Mouse (Mus musculus): ENCODE measurements around the gene Gm20837. TPM values are rescaled to one million over a fixed set of nuclear protein-coding genes. Genes with fewer than 3 reads are reported as not detected.
"Not testable (repeated sequence)": the region's sequence is repeated elsewhere in the genome, so short reads cannot be mapped to it uniquely, and the experiment has no call there.

Gene Gm20837
- not detected in 2 replicates for polyA plus RNA-seq (2016; fragmentation: Nextera tagmentation; extraction: Ambion mirVana)

DNA sequence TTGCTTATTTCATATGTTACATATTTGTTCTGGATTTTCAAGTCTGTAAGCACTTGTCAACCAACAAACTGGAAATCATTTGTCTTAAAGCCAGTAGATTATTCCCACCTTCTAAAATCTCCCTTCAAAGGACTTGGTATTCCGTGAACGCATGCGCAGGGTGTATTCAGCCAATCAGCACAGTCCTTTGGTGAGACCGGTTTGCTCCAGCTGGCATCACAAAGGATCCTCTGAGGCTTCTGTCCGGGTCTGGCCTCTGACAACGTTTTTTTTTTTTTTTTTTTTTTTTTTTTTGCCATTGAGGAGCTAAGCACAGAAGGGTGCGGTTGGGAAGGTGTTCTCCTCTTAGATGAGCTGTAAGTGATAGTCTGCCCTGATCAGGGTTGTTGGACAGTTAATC lies at the start of gene Gm20837:
TSS of gene Gm20837 (plus strand) at position 301 of the 400 bp plus-strand sequence.
- H3K27me3 ChIP-seq (ENCODE audit: insufficient read depth, poor library complexity, severe bottlenecking); H3K36me3 ChIP-seq; DNase-seq (ENCODE audit: low spot score); H3K4me3 ChIP-seq; H3K4me1 ChIP-seq; H3K27ac ChIP-seq; H3K9me3 ChIP-seq: not testable (repeated sequence)
- WGBS: no CpG with 5 or more reads among the region's 7 CpGs
